Mouse (Mus musculus): ENCODE data around the gene Zc3h13. TPM values are rescaled to one million over a fixed set of nuclear protein-coding genes. Genes with fewer than 3 reads are reported as not detected.

Zc3h13 gene
- polyA plus RNA-seq (2014; fragmentation: Nextera tagmentation; extraction: Ambion mirVana) = 35.3 and 40.6 TPM in 2 replicates

DNA sequence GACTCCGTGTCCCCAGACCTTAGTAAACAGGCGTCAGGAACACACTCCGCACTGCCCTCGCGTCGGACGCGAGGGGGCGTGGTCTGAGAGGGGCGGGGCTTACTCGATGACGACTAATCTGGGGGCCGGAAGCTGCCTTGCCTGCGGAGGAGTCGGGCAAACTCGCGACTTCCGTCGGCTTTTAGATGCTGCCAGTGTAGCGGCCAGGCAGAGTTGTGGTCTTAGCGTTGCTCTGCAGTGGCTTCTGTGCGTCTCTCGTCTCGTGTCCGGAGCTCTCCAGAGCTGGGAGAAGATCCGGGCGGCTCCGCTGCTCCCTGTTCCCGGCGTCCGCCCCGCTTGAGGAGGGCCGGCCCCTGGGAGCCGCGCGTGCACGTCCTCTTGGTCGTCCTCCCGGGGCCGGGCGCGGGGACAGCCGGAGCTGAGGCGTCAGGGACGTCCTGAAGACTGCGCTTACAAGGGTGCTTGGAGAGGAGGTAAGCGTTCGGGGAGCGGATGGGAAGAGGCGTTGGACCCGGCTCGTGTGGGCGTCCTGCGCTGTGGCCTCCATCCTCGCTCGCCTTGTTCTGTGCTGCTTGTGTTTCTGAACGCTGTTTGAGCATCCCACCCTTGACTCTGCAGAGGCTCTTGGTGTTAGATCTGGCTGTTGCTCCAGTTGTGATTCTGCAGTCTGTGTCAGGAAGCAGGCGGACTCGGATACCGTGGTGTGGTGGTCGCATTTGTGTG, at the start of gene Zc3h13:
TSS of gene Zc3h13 (plus strand) at position 181 of the 723 bp plus-strand sequence.
- WGBS = under 1% methylated on average over 61 of the region's 61 CpGs
- Histone ChIP-seq H3K4me3 (ENCODE audit: low read depth, low read length) (peak within 1 kb of the TSS; percentile 98), H3K9ac (ENCODE audit: low read length) (peak within 1 kb of the TSS; percentile 89), H3K27ac (ENCODE audit: low read depth, low read length) (peak within 1 kb of the TSS; percentile 47; the same call in 1 of the 2 replicates), H3K36me3 (ENCODE audit: control insufficient read depth, insufficient read depth, low read length) (no peaks in the 10 kb centered on the region), H3K9me3 (ENCODE audit: control insufficient read depth, low read length) (no peaks in the 10 kb centered on the region), H3K4me1 (replicated peaks; ENCODE audit: control insufficient read depth, insufficient read depth, low read length) (peaks cover 2% of the 10 kb centered on the region; the same call in 1 of the 2 replicates), H3K27me3 (ENCODE audit: control insufficient read depth, insufficient read depth, low read length) (no peaks in the 10 kb centered on the region), H3K4me2 (ENCODE audit: low read depth, low read length, severe bottlenecking) (peak within 1 kb of the TSS; percentile 78)
- DNase-seq (ENCODE audit: low spot score) = peak; percentile 98
- peak; percentile 98 for ATAC-seq (replicated peaks; ENCODE audit: low FRiP score)

DNA sequence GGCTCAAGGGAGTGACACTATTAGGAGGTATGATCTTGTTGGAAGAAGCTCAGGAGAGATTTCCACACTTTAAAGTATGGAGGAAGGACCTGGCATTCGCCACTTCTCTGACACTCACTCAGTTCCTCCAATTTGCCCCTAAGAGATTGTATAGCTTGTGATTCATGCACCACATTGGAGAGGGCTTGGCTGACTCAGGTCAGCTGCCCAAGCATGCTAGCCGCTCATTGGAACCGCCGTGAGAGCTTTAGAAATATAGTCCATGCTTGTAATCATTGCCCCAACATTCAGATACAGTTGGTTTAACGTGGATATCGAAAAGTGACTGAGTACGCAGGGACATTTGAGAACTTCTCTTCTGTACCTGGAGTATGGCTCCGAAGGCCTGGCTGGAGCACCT, 48.6 kb upstream of the Zc3h13 start:
- no peak for DNase-seq (ENCODE audit: low spot score)
- H3K36me3 ChIP-seq (ENCODE audit: control insufficient read depth, insufficient read depth, low read length) = no peaks in the 10 kb centered on the region
- no peaks in the 10 kb centered on the region for H3K27me3 ChIP-seq (ENCODE audit: control insufficient read depth, insufficient read depth, low read length)
- peaks cover 12% of the 10 kb centered on the region for H3K4me1 ChIP-seq (replicated peaks; ENCODE audit: control insufficient read depth, insufficient read depth, low read length)
- H3K9me3 ChIP-seq (ENCODE audit: control insufficient read depth, low read length) = no peaks in the 10 kb centered on the region
- H3K4me3 ChIP-seq (ENCODE audit: low read depth, low read length) = no peak overlapping the region
- peak; percentile 55 for ATAC-seq (replicated peaks; ENCODE audit: low FRiP score)
- peak overlapping the region; percentile 93 for H3K27ac ChIP-seq (ENCODE audit: low read depth, low read length)
- WGBS = 46% methylated on average over 8 of the region's 8 CpGs
- peak overlapping the region; percentile 16; the same call in 1 of the 2 replicates for H3K9ac ChIP-seq (ENCODE audit: low read length)
- H3K4me2 ChIP-seq (ENCODE audit: low read depth, low read length, severe bottlenecking) = peak overlapping the region; percentile 29; the same call in 1 of the 2 replicates

DNA sequence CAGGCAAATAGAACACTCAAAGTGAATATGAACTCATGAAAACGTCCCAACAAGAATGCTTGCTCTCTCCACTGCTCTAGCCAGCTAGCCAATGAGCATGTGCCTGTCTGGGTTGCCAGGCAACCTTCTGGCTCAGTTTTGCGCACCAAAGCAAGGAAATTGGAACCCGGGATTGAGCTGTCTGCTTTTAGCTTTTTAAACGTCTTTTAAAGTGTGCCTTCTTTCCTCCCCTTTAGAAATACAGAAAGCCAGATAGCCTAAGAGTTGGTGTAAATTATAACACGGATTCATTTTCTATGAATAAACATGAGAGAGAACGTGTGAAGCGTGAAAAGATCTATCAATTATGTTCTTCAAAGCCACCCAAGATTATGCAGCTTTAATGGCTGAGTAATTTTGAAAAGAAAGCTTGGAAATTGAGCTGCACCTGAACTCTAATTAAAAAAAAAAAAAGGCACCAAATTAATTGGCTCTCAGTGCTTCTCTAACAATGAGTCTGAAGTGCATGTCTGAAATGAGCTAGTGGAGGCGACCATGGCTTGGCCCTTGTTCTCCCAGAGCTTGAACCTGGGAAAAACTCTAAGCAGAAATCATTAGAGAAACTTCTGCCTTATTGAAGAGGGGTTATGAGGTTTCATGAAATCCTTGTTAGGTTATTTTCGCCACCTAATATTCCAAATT, 48.1 kb upstream of the Zc3h13 start:
- Histone ChIP-seq H3K4me1 (replicated peaks; ENCODE audit: control insufficient read depth, insufficient read depth, low read length) (peaks cover 12% of the 10 kb centered on the region), H3K4me2 (ENCODE audit: low read depth, low read length, severe bottlenecking) (peak overlapping the region; percentile 29; the same call in 1 of the 2 replicates), H3K4me3 (ENCODE audit: low read depth, low read length) (no peak overlapping the region)

DNA sequence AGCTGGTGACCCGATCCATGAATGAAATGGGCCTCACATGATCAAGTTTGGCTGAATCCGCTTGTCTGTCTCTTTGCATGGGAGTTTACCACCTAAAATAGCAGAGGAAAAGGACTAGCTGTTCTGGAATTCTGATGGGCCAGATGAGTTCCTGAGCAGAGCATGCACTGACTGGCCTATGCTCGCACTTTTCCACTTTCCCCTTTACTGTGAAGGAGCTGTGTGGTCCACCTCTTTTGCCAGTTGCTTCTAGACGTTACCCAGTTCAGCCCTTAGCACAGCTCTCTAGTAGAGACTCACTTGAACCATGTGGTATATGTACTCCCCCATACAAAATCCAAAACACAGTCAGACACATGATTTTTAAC, 47.6 kb upstream of the Zc3h13 start:
- DNase-seq (ENCODE audit: low spot score) = peak; percentile 59
- H3K27ac ChIP-seq (ENCODE audit: low read depth, low read length) = peak overlapping the region; percentile 92
- no peaks in the 10 kb centered on the region for H3K27me3 ChIP-seq (ENCODE audit: control insufficient read depth, insufficient read depth, low read length)
- H3K36me3 ChIP-seq (ENCODE audit: control insufficient read depth, insufficient read depth, low read length) = no peaks in the 10 kb centered on the region
- peak; percentile 45 for ATAC-seq (replicated peaks; ENCODE audit: low FRiP score)
- 28% methylated on average over 4 of the region's 4 CpGs for WGBS
- peaks cover 12% of the 10 kb centered on the region for H3K4me1 ChIP-seq (replicated peaks; ENCODE audit: control insufficient read depth, insufficient read depth, low read length)
- 0 out of 2 replicates have a peak overlapping the region, but pooled peaks have one; percentile 18 for H3K9ac ChIP-seq (ENCODE audit: low read length)
- H3K4me3 ChIP-seq (ENCODE audit: low read depth, low read length) = no peak overlapping the region
- H3K9me3 ChIP-seq (ENCODE audit: control insufficient read depth, low read length) = no peaks in the 10 kb centered on the region
- no peak overlapping the region for H3K4me2 ChIP-seq (ENCODE audit: low read depth, low read length, severe bottlenecking)

More for the DNA sequence above, 48.1 kb upstream of the Zc3h13 start:
- peak overlapping the region; percentile 93 for H3K27ac ChIP-seq (ENCODE audit: low read depth, low read length)
- H3K27me3 ChIP-seq (ENCODE audit: control insufficient read depth, insufficient read depth, low read length) = no peaks in the 10 kb centered on the region
- ATAC-seq (replicated peaks; ENCODE audit: low FRiP score) (peak; percentile 94), DNase-seq (ENCODE audit: low spot score) (peak; percentile 82)
- H3K9ac ChIP-seq (ENCODE audit: low read length) = peak overlapping the region; percentile 16; the same call in 1 of the 2 replicates
- H3K36me3 ChIP-seq (ENCODE audit: control insufficient read depth, insufficient read depth, low read length) = no peaks in the 10 kb centered on the region
- H3K9me3 ChIP-seq (ENCODE audit: control insufficient read depth, low read length) = no peaks in the 10 kb centered on the region
- 13% methylated on average over 9 of the region's 9 CpGs for WGBS

DNA sequence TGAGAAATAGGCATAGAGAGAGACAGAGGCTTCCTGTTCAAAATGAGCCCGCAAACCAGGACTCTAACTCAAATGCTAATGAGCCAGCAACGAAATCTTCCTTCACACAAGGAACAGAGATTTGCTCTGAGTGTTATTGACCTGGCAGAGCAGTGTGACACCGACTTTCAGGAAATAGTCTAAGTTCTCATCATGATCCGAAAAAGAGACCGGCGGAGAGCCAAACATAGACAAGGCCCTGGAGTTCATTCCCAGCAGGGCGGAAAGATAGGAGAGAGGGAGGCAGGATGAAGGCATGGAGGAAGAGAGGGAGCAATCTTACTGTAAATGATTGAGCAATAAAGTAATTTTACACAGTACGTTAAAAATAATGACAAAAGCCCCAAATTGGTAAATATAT, 47.1 kb upstream of the Zc3h13 start:
- H3K9ac ChIP-seq (ENCODE audit: low read length) = no peak overlapping the region
- DNase-seq (ENCODE audit: low spot score) (no peak), ATAC-seq (replicated peaks; ENCODE audit: low FRiP score) (no peak)
- H3K4me3 ChIP-seq (ENCODE audit: low read depth, low read length) = no peak overlapping the region
- H3K9me3 ChIP-seq (ENCODE audit: control insufficient read depth, low read length) = no peaks in the 10 kb centered on the region
- H3K4me2 ChIP-seq (ENCODE audit: low read depth, low read length, severe bottlenecking) = no peak overlapping the region
- H3K27me3 ChIP-seq (ENCODE audit: control insufficient read depth, insufficient read depth, low read length) = no peaks in the 10 kb centered on the region
- H3K36me3 ChIP-seq (ENCODE audit: control insufficient read depth, insufficient read depth, low read length) = no peaks in the 10 kb centered on the region
- peaks cover 12% of the 10 kb centered on the region for H3K4me1 ChIP-seq (replicated peaks; ENCODE audit: control insufficient read depth, insufficient read depth, low read length)
- H3K27ac ChIP-seq (ENCODE audit: low read depth, low read length) = peak overlapping the region; percentile 92
- WGBS = 63% methylated on average over 8 of the region's 8 CpGs

DNA sequence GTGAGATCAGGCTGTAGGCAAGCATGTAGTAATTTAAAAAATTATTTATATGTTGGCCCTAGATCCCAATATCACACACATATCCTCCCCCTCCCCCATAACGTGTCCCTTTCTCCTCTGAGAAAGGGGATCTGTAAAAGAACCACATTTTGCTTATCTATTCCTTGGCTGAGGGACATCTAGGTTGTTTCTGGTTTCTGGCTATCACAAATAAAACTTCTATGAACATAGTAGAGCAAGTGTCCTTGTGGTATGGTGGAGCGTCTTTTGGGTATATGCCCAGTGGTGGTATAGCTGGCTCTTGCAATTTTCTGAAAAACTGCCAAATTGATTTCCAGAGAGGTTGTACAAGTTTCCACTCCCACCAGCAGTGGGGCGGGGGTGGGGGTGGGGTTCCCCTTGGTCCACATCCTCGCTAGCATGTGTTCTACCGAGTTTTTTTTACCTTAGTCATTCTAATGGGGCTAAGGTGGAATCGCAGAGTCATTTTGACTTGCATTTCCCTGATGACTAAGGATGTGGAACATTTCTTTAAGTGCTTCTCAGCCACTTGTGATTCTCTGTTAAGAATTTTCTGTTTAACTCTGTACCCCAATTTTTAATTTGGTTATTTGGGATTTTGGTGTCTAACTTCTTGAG, 46.0 kb upstream of the Zc3h13 start:
- H3K9me3 ChIP-seq (ENCODE audit: control insufficient read depth, low read length) = no peaks in the 10 kb centered on the region
- no peak overlapping the region for H3K4me2 ChIP-seq (ENCODE audit: low read depth, low read length, severe bottlenecking)
- peaks cover 12% of the 10 kb centered on the region for H3K4me1 ChIP-seq (replicated peaks; ENCODE audit: control insufficient read depth, insufficient read depth, low read length)
- ATAC-seq (replicated peaks; ENCODE audit: low FRiP score) (no peak), DNase-seq (ENCODE audit: low spot score) (no peak)
- H3K27ac ChIP-seq (ENCODE audit: low read depth, low read length) = no peak overlapping the region; the same call in 1 of the 2 replicates
- no peaks in the 10 kb centered on the region for H3K27me3 ChIP-seq (ENCODE audit: control insufficient read depth, insufficient read depth, low read length)
- WGBS = 83% methylated on average over 6 of the region's 6 CpGs
- no peak overlapping the region for H3K4me3 ChIP-seq (ENCODE audit: low read depth, low read length)
- no peaks in the 10 kb centered on the region for H3K36me3 ChIP-seq (ENCODE audit: control insufficient read depth, insufficient read depth, low read length)
- H3K9ac ChIP-seq (ENCODE audit: low read length) = no peak overlapping the region

DNA sequence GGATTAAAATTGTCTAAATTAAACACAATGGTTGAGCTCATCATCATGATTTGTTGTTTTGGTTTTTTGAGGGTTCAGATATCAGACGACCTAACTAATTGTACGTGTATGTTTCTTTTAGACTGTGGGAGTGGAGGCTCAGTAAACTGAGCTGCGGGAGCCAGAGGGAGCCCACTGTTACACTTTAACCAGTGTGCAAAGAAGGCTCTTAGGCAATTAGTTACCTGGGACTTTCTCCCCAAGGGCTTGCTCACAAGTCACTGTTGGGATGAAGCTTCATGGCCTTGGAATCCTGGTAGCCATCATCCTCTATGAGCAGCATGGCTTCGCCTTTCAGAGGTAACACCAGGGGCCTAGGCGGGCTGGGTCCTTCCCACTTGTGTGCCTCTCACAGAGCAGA, 42.1 kb upstream of the Zc3h13 start, which contains the start of gene Cpb2:
TSS of gene Cpb2 (plus strand) at position 201 of the 400 bp plus-strand sequence.
- Histone ChIP-seq H3K9me3 (ENCODE audit: control insufficient read depth, low read length) (no peaks in the 10 kb centered on the region), H3K27me3 (ENCODE audit: control insufficient read depth, insufficient read depth, low read length) (no peaks in the 10 kb centered on the region), H3K4me2 (ENCODE audit: low read depth, low read length, severe bottlenecking) (no peak within 1 kb of the TSS), H3K36me3 (ENCODE audit: control insufficient read depth, insufficient read depth, low read length) (no peaks in the 10 kb centered on the region), H3K27ac (ENCODE audit: low read depth, low read length) (no peak within 1 kb of the TSS), H3K9ac (ENCODE audit: low read length) (no peak within 1 kb of the TSS), H3K4me1 (replicated peaks; ENCODE audit: control insufficient read depth, insufficient read depth, low read length) (peaks cover 2% of the 10 kb centered on the region; the same call in 1 of the 2 replicates), H3K4me3 (ENCODE audit: low read depth, low read length) (no peak within 1 kb of the TSS)
- 85% methylated on average over 5 of the region's 5 CpGs for WGBS
- DNase-seq (ENCODE audit: low spot score) (no peak), ATAC-seq (replicated peaks; ENCODE audit: low FRiP score) (no peak)

Data from forebrain, embryonic 11.5 days (tissue).